Mouse (Mus musculus): ENCODE results near the gene Cltb.
"Not testable (repeated sequence)": the region's sequence is repeated elsewhere in the genome, so short reads cannot be mapped to it uniquely, and the experiment has no call there.

Cltb gene

GRCm38 (mm10) chr13:54610972-54611754 lies at the start of gene Cltb:
Gene Cltb (minus strand): TSS chr13:54611344.
- DNase-seq, result peak; percentile 74 to 75

- no peak for DNase-seq
Measured at GRCm38 (mm10) chr13:54660877-54661276, 49.7 kb upstream of the Cltb start.

- DNase-seq, result no peak
Measured at GRCm38 (mm10) chr13:54650461-54650860, 39.3 kb upstream of the Cltb start.

- no peak for DNase-seq
Measured at GRCm38 (mm10) chr13:54635011-54635410, 23.9 kb upstream of the Cltb start.

- DNase-seq, result no peak
Measured at GRCm38 (mm10) chr13:54632731-54633277, 21.7 kb upstream of the Cltb start.

- no peak for DNase-seq
Measured at GRCm38 (mm10) chr13:54629128-54629527, 18.0 kb upstream of the Cltb start.

GRCm38 (mm10) chr13:54621960-54622521 lies 10.9 kb upstream of the Cltb start:
- DNase-seq, result no peak

- DNase-seq, result peak; percentile 90 to 93
Measured at GRCm38 (mm10) chr13:54621155-54621932, 10.2 kb upstream of the Cltb start, which contains the start of gene Faf2. Gene Faf2 (plus strand): TSS chr13:54621784.

GRCm38 (mm10) chr13:54616998-54617397 lies 5.9 kb upstream of the Cltb start:
- DNase-seq, result no peak

GRCm38 (mm10) chr13:54616307-54616706 lies 5.2 kb upstream of the Cltb start:
- DNase-seq, result no peak

GRCm38 (mm10) chr13:54613141-54613540 lies 2.0 kb upstream of the Cltb start:
- DNase-seq, result not testable (repeated sequence)

- DNase-seq, result no peak
Measured at GRCm38 (mm10) chr13:54610613-54610971, 552 bp downstream of the Cltb start.

- DNase-seq, result no peak
Measured at GRCm38 (mm10) chr13:54609301-54609700, 1.8 kb downstream of the Cltb start.

GRCm38 (mm10) chr13:54608666-54609065 lies 2.5 kb downstream of the Cltb start:
- DNase-seq, result no peak

- DNase-seq, result no peak
Measured at GRCm38 (mm10) chr13:54608002-54608401, 3.1 kb downstream of the Cltb start.

- no peak for DNase-seq
Measured at GRCm38 (mm10) chr13:54607204-54607603, 3.9 kb downstream of the Cltb start.

GRCm38 (mm10) chr13:54605426-54605825 lies 5.7 kb downstream of the Cltb start:
- no peak for DNase-seq

- no peak for DNase-seq
Measured at GRCm38 (mm10) chr13:54604221-54604620, 6.9 kb downstream of the Cltb start.

GRCm38 (mm10) chr13:54603501-54603900 lies 7.6 kb downstream of the Cltb start:
- DNase-seq, result no peak

- DNase-seq, result no peak
Measured at GRCm38 (mm10) chr13:54602639-54603111, 8.5 kb downstream of the Cltb start.

- DNase-seq, result no peak
Measured at GRCm38 (mm10) chr13:54598622-54599143, 12.5 kb downstream of the Cltb start.

- no peak for DNase-seq
Measured at GRCm38 (mm10) chr13:54596870-54597269, 14.3 kb downstream of the Cltb start.

- DNase-seq, result no peak
Measured at GRCm38 (mm10) chr13:54596107-54596690, 14.9 kb downstream of the Cltb start.

Measured in thymus, adult 18-20 months (tissue).